Mouse (Mus musculus): ENCODE data around the gene Traf2. TPM values are rescaled to one million over a fixed set of nuclear protein-coding genes. Genes with fewer than 3 reads are reported as not detected.
A peak's percentile ranks its signal among the peaks of the same experiment; 100 is the strongest.

Traf2 gene
- polyA plus RNA-seq, 1 experiment from 2014 or later: 59.1 TPM

GRCm38 (mm10) chr2:25498622-25499478, 47.9 kb downstream of the Traf2 start:
- no peak for DNase-seq (ENCODE audit: low spot score)

GRCm38 (mm10) chr2:25497846-25498575, 48.7 kb downstream of the Traf2 start:
- peak; percentile 39 for DNase-seq (ENCODE audit: low spot score)

DNA sequence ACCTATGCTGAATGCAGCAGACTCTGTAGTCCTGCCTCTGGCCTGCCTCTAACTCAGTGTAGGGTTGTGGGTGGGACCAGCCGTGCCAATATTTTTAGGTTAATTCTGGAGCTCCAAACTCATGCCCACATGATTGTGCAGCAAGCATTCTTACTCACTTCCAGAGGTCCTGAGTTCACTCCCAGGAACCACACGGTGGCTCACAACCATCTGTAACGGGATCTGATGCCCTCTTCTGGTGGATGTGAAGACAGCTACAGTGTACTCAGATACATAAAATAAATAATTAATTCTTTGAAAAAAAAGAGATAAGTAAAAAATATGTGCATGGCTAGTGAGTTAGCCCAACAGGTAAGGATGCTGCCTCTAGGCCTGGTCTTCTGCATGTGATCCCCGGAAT, 50.3 kb downstream of the Traf2 start:
- DNase-seq (ENCODE audit: low spot score): peak; percentile 48

DNA sequence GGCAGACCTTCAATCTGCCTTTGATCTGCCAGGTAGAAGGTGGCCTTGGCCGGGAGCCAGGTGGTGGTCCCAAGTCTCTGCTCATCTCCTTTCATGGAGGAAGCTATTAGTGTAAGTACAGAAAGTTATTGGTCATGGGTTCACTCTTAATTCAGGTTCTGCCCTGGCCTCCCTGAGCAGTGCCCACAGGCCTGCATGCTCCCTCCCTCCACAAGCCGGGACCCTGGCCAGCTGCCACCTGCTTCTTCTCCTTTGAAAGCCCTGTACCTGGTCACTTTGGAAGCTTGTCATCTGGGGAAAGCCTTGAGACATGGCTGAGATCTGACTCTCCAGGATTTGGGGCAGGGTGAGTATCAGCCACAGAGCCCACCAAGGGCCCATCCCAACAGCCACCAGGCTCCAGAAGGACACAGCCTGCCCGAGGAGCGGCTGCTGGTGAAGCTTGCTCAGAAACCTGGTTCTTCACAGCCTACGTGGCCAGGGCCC, 53.2 kb downstream of the Traf2 start, which contains the start of gene Lcn12:
Gene Lcn12, minus strand, starts transcription at position 436 of the 486 bp plus-strand sequence.
- no peak for DNase-seq (ENCODE audit: low spot score)

- no peak for DNase-seq (ENCODE audit: low spot score)
Measured at GRCm38 (mm10) chr2:25492988-25493387, 53.8 kb downstream of the Traf2 start.

DNA sequence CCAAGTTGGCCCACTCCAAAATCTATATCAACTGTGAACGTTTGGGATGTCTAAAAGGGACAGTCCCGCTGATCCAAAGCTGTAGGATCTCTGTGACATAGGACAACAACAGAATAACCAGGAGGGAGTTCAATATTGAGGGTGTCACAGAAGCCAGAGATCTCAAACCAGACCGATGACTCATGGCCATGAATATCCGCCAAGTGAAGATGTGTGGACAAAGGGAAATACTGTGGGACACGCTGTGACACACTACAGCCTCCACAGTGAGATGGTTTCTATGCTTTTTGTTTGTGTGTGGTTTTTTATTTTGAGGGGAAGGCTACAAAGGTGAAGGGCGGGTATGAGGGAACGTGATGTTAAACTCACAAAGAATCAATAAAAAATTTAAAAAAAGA, 58.1 kb downstream of the Traf2 start:
- no peak for DNase-seq (ENCODE audit: low spot score)

DNA sequence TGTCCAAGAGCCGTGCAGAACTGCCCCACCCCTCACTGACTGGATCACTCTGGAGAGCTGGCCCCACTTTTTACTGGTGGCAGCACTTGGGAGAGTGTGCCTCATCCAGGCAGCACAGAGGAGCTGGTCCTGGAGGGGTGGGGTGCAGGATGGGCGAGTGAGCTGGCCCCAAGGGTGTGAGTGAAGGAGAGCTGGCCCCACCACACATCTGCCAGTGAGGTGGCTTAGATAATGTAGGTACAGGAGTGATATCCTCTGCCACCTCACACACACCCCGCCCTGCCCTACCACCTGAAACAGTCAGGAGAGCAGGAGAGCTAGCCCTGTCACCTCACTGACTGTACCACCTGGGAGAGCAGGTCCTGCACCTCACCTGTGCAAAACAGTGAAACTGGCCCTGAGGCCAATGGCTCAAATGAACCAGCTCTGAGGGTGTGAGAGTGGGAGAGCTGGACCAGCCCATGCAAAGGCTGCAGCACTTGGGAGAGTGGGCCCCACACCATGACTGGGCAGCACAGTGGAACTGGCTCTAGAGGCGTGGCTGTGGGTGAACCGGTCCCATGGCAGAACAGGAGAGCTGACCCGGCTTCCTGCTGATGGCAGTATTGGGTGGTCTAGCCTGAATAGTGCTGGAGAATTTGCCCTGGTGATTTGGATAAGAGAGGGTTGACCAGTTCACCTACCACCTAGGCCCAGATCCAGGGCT, 58.6 kb downstream of the Traf2 start:
- DNase-seq (ENCODE audit: low spot score): no peak

DNA sequence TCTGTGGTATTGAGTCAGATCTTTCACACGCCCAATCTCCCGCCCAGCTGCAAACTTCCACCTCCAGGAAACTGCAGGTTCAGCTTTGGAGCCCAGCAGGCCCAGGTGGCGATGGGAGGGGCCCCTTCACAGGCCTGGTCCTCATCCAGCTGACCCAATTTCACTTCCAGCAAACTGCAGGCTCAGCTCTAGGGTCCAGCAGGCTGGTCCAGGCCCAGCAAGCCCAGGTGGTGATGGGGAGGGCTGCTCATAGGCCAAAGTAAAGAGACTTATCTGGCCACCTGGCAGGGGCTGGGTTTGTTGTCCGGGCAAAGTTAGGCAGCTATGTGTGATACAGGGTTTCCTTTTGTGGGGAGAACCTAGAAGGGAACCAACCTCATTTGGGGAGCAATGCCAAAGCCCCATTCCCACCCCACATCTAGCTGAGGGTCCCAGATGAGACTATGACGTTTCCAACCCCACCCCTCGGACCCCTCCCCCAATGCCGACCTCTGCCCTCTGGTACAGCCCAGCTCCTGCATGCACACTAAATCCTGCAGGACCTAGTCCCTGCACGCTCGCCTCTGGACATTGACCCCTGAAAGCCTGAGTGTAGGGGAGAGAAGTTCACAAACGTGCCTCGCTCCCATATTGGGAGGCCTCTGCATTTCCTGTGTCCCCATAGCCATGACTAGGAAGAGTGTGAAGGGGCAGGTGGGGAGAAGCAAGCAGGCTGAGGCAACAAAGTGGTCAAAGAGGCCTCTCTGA, 61.7 kb downstream of the Traf2 start:
- DNase-seq (ENCODE audit: low spot score): peak; percentile 48

DNA sequence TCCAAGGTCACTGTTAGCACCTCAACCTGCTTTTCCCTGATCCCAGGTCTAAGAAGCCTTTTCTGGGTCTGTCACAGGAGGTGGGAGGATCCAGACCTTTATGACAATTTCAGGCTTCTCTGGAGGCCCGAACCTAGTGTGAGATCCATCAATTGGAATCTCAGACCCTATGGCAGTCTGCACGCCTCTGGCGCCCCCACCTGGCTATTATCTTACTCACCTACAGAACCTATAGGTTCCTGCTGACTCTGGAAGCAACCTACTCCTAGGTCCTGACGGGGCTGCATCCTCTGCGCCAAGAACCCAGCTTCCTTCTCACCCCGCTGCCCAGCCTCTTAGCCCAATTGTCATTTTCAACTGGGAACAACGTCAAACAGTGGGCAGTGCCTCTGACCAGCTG, 63.8 kb downstream of the Traf2 start:
- DNase-seq (ENCODE audit: low spot score): peak; percentile 81

DNA sequence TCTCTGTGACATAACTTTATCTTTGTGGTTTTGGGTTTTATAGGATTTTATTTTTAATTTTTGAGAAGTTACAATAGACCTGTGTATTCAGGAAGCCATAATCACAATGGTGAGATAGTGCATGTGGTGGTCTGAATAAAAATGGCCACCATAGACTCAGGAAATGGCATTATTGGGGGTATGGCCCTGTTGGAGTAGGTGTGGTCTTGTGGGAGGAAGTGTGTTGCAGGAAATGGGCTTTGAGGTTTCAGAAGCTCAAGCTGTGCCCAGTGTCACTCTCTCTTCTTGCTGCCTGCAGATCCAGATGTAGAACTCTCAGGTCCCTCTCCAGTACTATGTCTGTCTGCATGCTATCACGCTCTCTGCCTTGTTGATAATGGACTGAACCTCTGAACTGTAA, 66.2 kb downstream of the Traf2 start:
- DNase-seq (ENCODE audit: low spot score): no peak

DNA sequence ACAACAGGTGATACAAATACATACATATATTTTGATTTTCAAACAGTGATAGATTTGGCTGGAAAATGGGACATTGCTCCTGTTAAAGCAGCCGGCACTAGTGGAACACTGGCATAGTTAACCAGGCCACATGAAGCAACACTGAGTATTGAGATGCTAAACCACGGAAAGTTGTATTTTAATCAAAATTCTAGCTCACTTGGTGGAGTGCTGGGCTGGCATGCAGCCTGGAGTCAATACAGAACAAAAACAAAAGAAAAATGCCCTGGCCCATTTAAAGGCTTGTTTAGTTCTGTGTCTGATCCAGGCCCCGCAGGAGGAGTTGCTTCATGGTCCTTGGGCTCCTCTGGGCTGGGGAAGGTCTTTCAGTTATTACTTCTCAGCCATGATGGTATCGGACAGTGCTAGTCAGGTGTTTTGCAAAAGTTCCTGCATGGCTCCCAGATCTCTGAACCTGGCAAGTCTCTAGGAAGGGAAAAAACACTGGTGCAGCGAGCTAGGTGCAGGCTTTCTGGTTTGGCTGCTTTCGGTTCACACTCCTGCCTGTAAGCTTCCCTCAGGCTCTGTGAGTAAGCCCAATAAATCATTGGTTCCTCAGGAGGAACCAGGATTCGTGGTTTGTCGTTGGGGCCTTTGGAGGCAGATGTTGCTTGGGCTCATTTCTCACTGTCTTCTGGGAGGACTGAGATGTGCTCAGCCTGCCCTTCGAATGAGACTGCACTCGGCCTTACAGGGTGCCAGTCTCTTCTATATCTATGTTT, 67.0 kb downstream of the Traf2 start:
- no peak for DNase-seq (ENCODE audit: low spot score)

- no peak for DNase-seq (ENCODE audit: low spot score)
Measured at GRCm38 (mm10) chr2:25477967-25478675, 68.6 kb downstream of the Traf2 start.

- DNase-seq (ENCODE audit: low spot score): no peak
Measured at GRCm38 (mm10) chr2:25477541-25477940, 69.2 kb downstream of the Traf2 start.

DNA sequence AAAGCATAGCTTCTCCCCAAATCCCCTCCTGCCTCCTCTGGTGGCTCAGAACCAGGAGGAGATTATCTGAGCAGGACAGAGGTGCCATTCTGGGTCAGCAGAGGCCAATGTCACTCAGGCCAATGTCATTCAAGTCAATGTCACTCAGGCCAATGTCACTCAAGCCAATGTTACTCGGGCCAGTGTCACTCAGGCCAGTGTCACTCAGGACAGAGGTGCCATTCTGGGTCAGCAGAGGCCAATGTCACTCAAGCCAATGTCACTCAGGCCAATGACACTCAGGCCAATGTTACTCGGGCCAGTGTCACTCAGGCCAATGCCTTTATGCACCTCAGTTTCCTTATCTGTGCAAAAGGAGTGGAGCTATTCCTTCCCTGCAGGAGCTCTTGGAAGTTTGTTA, 74.2 kb downstream of the Traf2 start:
- no peak for DNase-seq (ENCODE audit: low spot score)

- no peak for DNase-seq (ENCODE audit: low spot score)
Measured at GRCm38 (mm10) chr2:25469969-25470368, 76.8 kb downstream of the Traf2 start, which contains the start of gene Ptgds. TSS of gene Ptgds (minus strand) at chr2:25470046.

- no peak for DNase-seq (ENCODE audit: low spot score)
Measured at GRCm38 (mm10) chr2:25468962-25469915, 77.5 kb downstream of the Traf2 start.

Measured in thymus, postnatal 0 days (tissue).